Mouse (Mus musculus) urinary bladder, postnatal 36 days (tissue): ENCODE data around the gene Shisa9.

Source experiments
- DNase-seq, 2 experiments: peaks; one replicate each; pipeline ENCODE4 v3.0.0; 2022; ENCODE audit warnings: low spot score in 2 of 2, mixed read lengths in 1 of 2

Shisa9 gene

GRCm38 (mm10) chr16:12196841-12197240 lies 212.9 kb downstream of the Shisa9 start:
- DNase-seq, result no peak

- DNase-seq, result no peak
Measured at GRCm38 (mm10) chr16:12197611-12198010, 213.7 kb downstream of the Shisa9 start.

GRCm38 (mm10) chr16:12201216-12201615 lies 217.3 kb downstream of the Shisa9 start:
- peak in 1 of 2 experiments; percentile 2 for DNase-seq

GRCm38 (mm10) chr16:12202151-12202550 lies 218.2 kb downstream of the Shisa9 start:
- no peak for DNase-seq

- DNase-seq, result no peak
Measured at GRCm38 (mm10) chr16:12203055-12203454, 219.1 kb downstream of the Shisa9 start.

- DNase-seq, result no peak
Measured at GRCm38 (mm10) chr16:12204423-12204822, 220.5 kb downstream of the Shisa9 start.

- DNase-seq, result no peak
Measured at GRCm38 (mm10) chr16:12206421-12206950, 222.6 kb downstream of the Shisa9 start.

- DNase-seq, result no peak
Measured at GRCm38 (mm10) chr16:12206951-12207350, 223.0 kb downstream of the Shisa9 start.

GRCm38 (mm10) chr16:12209355-12209754 lies 225.4 kb downstream of the Shisa9 start:
- DNase-seq, result no peak

- DNase-seq, result no peak
Measured at GRCm38 (mm10) chr16:12209819-12210218, 225.9 kb downstream of the Shisa9 start.

GRCm38 (mm10) chr16:12214018-12214417 lies 230.1 kb downstream of the Shisa9 start:
- no peak for DNase-seq

GRCm38 (mm10) chr16:12217289-12218150 lies 233.6 kb downstream of the Shisa9 start:
- DNase-seq, result no peak

GRCm38 (mm10) chr16:12218151-12218532 lies 234.2 kb downstream of the Shisa9 start:
- DNase-seq, result no peak

- no peak for DNase-seq
Measured at GRCm38 (mm10) chr16:12219821-12220220, 235.9 kb downstream of the Shisa9 start.

GRCm38 (mm10) chr16:12223537-12223936 lies 239.6 kb downstream of the Shisa9 start:
- DNase-seq, result no peak

- DNase-seq, result no peak
Measured at GRCm38 (mm10) chr16:12226937-12227336, 243.0 kb downstream of the Shisa9 start.

GRCm38 (mm10) chr16:12233288-12233687 lies 249.4 kb downstream of the Shisa9 start:
- DNase-seq, result no peak

- DNase-seq, result no peak
Measured at GRCm38 (mm10) chr16:12234289-12234688, 250.4 kb downstream of the Shisa9 start.

- no peak for DNase-seq
Measured at GRCm38 (mm10) chr16:12238611-12239010, 254.7 kb downstream of the Shisa9 start.

GRCm38 (mm10) chr16:12259361-12259760 lies 275.4 kb downstream of the Shisa9 start:
- DNase-seq, result no peak

GRCm38 (mm10) chr16:12265828-12266227 lies 281.9 kb downstream of the Shisa9 start:
- DNase-seq, result no peak

- no peak for DNase-seq
Measured at GRCm38 (mm10) chr16:12300523-12300922, 316.6 kb downstream of the Shisa9 start.

GRCm38 (mm10) chr16:12303420-12303819 lies 319.5 kb downstream of the Shisa9 start:
- DNase-seq, result no peak
